Mouse (Mus musculus) ES-E14 (cell line): ENCODE data around the gene Wdr63.

ENCODE experiments used
- HCFC1 ChIP-seq: IDR thresholded peaks from 2 replicates; pipeline ENCODE4 v1.6.1; 2012; ENCODE audit warnings: low read length, inconsistent platforms, borderline replicate concordance; ENCODE audit not compliant: insufficient read depth
- ZC3H11A ChIP-seq: IDR thresholded peaks from 2 replicates; pipeline ENCODE4 v1.6.1; 2012; ENCODE audit warnings: low read depth, mild to moderate bottlenecking, inconsistent platforms, low read length, borderline replicate concordance
- ZNF384 ChIP-seq: IDR thresholded peaks from 2 replicates; pipeline ENCODE4 v1.6.1; 2012; ENCODE audit warnings: low read depth, low read length, inconsistent platforms

DNA sequence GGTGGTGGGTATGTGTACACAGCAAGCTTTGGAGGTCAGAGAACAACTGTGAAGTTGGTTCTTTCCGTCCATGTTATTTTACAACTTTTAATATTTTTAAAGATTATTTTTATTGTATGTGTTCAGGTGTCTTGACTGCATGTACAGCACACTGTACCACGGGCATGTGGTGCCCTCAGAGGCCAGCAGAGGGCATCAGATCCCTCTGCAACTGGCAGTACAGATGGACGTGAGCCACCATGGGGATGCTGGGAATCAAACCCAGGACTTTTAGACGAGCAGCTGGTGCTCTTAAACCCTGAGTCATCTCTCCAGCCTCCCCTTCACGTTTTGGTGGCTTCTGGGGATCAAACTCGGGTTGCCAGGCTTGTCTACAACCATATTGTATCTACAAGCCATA is 5.9 kb downstream of the Wdr63 start:
- TF ChIP-seq HCFC1 (no peak), ZC3H11A (no peak), ZNF384 (no peak)
